Mouse (Mus musculus) megakaryocyte-erythroid progenitor cell, adult 5-6 weeks (primary cell): ENCODE results near the gene Lhfpl2. TPM values are rescaled to one million over a fixed set of nuclear protein-coding genes. Genes with fewer than 3 reads are reported as not detected.
A peak's percentile ranks its signal among the peaks of the same experiment; 100 is the strongest.

Experiments used
- ATAC-seq: replicated peaks from 2 replicates; pipeline ENCODE4 v1.8.0; 2016; ENCODE audit warnings: mild to moderate bottlenecking, inconsistent platforms; ENCODE audit not compliant: severe bottlenecking, poor library complexity, low FRiP score, low TSS enrichment
- total RNA-seq, 2 experiments: library from RNA; stranded (forward) in 1 of 2; stranded (reverse) in 1 of 2; fragments of 200-1000, 215-1000 nt in 1 of 2; fragments of >200 nt in 1 of 2; fragmentation: Nextera tagmentation in 1 of 2; gene quantifications; 2 replicates each; pipeline ENCODE4 v1.2.3; 2014 to 2017

The Lhfpl2 gene
- total RNA-seq, 2 experiments from 2014 or later, result 24.2 to 29.7 TPM

- ATAC-seq, result no peak
Measured at GRCm38 (mm10) chr13:94164501-94164900, 106.9 kb downstream of the Lhfpl2 start.

DNA sequence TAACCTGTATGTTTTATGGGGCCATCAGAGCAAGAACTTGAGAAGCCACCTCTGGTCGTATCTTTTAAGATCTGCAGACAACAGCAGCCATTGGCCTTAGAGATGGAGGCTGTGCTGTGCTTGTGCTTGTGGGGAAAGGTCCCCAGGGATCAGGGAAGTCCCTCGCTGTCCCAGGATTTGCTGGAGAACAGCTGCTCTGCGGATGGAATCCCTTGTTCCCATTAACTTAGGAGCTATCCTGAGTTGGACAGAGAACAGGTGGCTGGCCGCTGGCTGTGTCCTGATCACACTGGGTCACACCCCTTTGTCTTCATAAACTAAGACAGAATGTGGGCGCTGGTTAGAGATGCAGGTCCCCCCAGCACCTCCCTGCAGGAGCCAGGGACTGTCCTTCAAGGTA lies 110.7 kb downstream of the Lhfpl2 start:
- ATAC-seq, result no peak

DNA sequence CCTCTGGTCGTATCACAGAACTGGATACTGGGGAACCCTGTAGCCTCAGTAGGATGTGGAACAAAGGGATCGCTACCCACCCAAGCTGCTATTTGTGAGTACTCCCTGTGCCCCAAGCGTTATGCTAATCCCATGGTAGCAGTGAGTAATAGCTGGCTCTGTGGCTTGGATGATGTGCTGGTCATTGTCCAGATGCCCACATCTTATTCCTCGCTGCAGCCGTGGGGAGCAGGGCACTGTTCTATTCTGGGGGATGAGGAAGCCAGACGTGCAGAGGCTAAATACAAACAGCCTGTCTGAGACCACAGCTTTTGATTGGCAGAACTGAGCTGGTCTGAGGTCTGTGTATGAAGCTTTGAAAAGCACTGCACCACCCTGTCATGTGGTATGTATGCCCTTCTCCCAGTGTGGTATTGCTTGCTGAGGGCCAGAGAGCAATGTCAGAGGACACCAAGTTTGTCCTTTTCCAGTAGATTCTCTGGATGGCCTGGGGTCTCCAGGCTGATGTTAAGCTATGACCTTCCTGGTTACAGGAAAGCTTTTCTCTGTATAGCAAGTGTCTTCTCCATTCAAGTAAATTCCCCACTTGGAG lies 111.8 kb downstream of the Lhfpl2 start:
- ATAC-seq, result no peak

- ATAC-seq, result no peak
Measured at GRCm38 (mm10) chr13:94171612-94172011, 114.0 kb downstream of the Lhfpl2 start.

GRCm38 (mm10) chr13:94172533-94173310 lies 115.1 kb downstream of the Lhfpl2 start:
- ATAC-seq, result no peak

GRCm38 (mm10) chr13:94173633-94174576 lies 116.3 kb downstream of the Lhfpl2 start:
- ATAC-seq, result peak; percentile 71

DNA sequence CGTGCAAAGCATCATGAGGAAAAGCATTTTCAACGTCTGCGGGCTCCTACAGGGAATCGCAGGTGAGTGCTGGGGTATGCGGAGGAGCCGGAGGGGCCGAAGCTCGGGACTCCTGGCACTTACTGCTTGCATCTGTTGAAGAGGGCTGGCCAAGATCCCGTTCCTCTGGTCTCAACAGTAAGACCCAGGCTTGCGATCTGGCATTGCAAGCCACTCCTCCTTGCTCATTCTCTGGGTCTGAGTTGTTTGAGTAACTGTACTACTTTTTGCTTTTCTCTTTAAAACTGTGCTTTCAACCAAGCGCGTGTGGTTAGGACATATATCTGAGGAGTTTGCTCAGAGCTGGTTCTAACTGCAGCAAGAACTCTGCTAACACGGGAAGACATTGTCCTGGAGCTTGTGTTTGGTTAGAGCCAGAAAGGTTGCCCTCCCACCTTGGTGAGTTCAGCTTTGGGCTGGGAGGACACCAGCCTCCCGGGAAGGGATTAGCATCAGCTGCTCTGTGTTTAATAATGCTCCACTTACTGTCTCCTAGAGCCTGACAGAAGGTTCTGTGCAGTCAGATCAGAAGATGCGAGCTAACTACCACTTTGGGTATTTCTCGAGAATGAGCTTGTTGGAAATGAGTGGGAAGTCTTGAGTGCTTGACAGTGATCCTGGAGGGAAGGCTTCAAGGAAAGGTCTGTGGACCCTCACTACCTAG lies 117.1 kb downstream of the Lhfpl2 start:
- 0 out of 2 replicates have a peak, but pooled peaks have one; percentile 10 for ATAC-seq

DNA sequence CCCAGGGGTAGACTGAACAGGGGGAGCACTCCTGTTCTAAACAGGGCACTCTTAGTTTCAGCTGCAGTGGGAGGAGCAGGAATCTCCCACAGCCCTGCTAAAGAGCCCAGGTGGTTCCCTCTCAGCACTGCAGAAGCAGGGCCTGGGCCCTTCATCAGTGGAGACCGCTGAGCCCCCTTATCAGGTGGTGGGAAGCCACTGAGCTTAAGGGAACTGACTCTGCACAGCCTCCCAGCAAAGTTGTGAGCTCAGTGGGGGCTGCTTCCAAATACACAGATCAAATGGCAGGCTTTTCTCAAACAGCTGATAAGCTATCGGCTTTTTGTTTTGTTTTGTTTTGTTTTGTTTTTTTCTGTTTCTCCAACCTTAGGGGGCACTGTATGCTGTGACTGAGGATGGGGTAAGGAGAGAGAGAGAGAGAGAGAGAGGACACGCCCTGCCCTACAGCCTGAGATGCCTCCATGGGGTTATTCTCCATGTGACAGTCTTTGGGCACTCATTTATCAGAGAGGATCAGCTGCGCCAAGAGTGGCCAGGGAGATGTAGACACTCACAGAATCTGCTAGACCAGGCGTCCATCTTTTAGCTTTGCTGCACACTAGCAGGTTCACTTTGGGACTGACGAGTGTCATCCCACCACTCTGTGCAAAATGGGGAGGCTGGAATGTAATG lies 117.9 kb downstream of the Lhfpl2 start:
- ATAC-seq, result peak; percentile 62

GRCm38 (mm10) chr13:94177148-94177547 lies 119.6 kb downstream of the Lhfpl2 start:
- peak; percentile 35 for ATAC-seq

DNA sequence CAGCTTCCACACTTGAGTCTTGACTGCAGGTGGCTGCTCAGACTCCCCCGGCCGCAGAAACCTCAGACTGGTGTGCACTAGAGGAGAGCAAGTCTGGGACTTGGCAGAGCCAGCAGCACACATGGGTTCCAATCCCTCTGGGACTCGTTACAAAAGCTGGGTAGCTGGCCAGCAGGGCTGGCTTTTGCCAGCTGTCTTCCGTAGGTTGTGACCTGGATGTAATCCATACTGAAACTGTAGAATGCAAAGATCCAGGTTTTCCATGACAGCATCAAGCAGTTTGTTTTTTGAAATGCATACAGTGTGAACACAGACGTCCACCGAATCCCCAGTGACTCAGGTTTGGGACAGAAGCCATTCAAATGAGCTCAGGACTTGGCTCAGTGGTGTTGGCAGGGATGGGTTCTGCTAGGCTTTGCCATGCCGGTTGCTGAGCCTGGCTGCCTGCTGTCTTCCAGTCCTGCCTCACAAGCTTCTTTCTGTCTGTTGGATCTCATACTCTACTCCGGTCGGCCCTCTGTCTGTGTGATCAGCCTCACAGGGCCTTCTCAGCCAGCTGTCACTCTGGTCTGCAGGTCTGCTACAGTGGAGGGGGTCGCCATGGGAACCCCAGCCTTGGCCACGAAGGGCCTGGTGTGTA lies 120.9 kb downstream of the Lhfpl2 start:
- no peak for ATAC-seq

- ATAC-seq, result no peak
Measured at GRCm38 (mm10) chr13:94180477-94181420, 123.2 kb downstream of the Lhfpl2 start.

GRCm38 (mm10) chr13:94182026-94182425 lies 124.4 kb downstream of the Lhfpl2 start:
- no peak for ATAC-seq

- ATAC-seq, result no peak
Measured at GRCm38 (mm10) chr13:94183372-94184021, 125.9 kb downstream of the Lhfpl2 start.

- ATAC-seq, result 0 out of 2 replicates have a peak, but pooled peaks have one; percentile 25
Measured at GRCm38 (mm10) chr13:94184726-94185456, 127.3 kb downstream of the Lhfpl2 start.

DNA sequence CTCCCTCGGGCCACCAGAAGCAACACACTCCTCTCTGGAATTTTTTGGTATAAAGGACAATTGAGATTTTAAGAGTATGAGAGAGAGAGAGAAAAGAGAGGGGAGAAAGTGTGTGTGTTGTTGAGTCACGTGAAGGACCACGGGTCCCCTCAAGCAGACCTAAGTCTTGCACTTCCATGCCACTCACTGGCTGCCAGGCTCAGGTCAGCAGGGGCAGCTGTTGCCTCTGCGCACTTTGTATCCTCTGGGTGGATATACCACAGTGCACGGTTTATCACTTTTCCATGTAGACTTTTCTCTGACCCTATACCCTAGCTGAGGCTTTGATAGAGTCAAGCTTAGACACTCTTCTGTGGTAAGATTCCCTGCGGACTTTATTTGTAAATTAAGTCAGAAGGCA lies 128.0 kb downstream of the Lhfpl2 start:
- ATAC-seq, result no peak
